Mouse (Mus musculus) cerebellum, adult 11-12 months (tissue): ENCODE measurements around the gene Actn4.

Source experiments
- DNase-seq: peaks from one replicate; pipeline ENCODE4 v3.0.0; 2022

Actn4 gene

GRCm38 (mm10) chr7:28949298-28949697 is 12.8 kb downstream of the Actn4 start:
- no peak for DNase-seq

GRCm38 (mm10) chr7:28948746-28949145 is 13.4 kb downstream of the Actn4 start:
- DNase-seq: no peak

- no peak for DNase-seq
Observed at GRCm38 (mm10) chr7:28946271-28946610, 15.9 kb downstream of the Actn4 start.

- DNase-seq: no peak
Observed at GRCm38 (mm10) chr7:28945416-28946270, 16.5 kb downstream of the Actn4 start.

- DNase-seq: no peak
Observed at GRCm38 (mm10) chr7:28944756-28945415, 17.3 kb downstream of the Actn4 start.

- DNase-seq: no peak
Observed at GRCm38 (mm10) chr7:28943451-28944180, 18.5 kb downstream of the Actn4 start.

GRCm38 (mm10) chr7:28941542-28941941 is 20.6 kb downstream of the Actn4 start:
- DNase-seq: no peak

GRCm38 (mm10) chr7:28941129-28941528 is 21.0 kb downstream of the Actn4 start:
- no peak for DNase-seq

GRCm38 (mm10) chr7:28939418-28940183 is 22.5 kb downstream of the Actn4 start:
- DNase-seq: no peak

- DNase-seq: no peak
Observed at GRCm38 (mm10) chr7:28938654-28939053, 23.5 kb downstream of the Actn4 start.

GRCm38 (mm10) chr7:28936787-28937186 is 25.4 kb downstream of the Actn4 start:
- DNase-seq: no peak

GRCm38 (mm10) chr7:28933825-28934224 is 28.3 kb downstream of the Actn4 start:
- DNase-seq: no peak

GRCm38 (mm10) chr7:28932421-28933041 is 29.6 kb downstream of the Actn4 start:
- DNase-seq: no peak

- no peak for DNase-seq
Observed at GRCm38 (mm10) chr7:28931695-28932039, 30.5 kb downstream of the Actn4 start.

GRCm38 (mm10) chr7:28931032-28931694 is 31.0 kb downstream of the Actn4 start:
- DNase-seq: no peak

GRCm38 (mm10) chr7:28930320-28931031 is 31.7 kb downstream of the Actn4 start:
- DNase-seq: no peak

GRCm38 (mm10) chr7:28929381-28929780 is 32.8 kb downstream of the Actn4 start:
- no peak for DNase-seq

GRCm38 (mm10) chr7:28926172-28926571 is 36.0 kb downstream of the Actn4 start:
- no peak for DNase-seq

GRCm38 (mm10) chr7:28925317-28925716 is 36.8 kb downstream of the Actn4 start:
- no peak for DNase-seq

GRCm38 (mm10) chr7:28924802-28925201 is 37.3 kb downstream of the Actn4 start:
- no peak for DNase-seq

- DNase-seq: no peak
Observed at GRCm38 (mm10) chr7:28923865-28924291, 38.3 kb downstream of the Actn4 start.
